Mouse (Mus musculus) lung, embryonic 15.5 days (tissue): ENCODE results near the gene Chchd6. TPM values are rescaled to one million over a fixed set of nuclear protein-coding genes. Genes with fewer than 3 reads are reported as not detected.

Experiments used
- ATAC-seq: fragments of 200-750 bp; cut with Nextera tagmentation; 2 replicates; pipeline ENCODE4 v1.8.0; 2017; ENCODE audit warnings: moderate number of reproducible peaks, borderline replicate concordance; ENCODE audit not compliant: low FRiP score, low TSS enrichment; ENCODE audit errors: extremely low read depth
- H3K27ac ChIP-seq: fragments of 300-500 bp; sonication (generic); 2 replicates; pipeline ENCODE4 v1.5.1; 2015; ENCODE audit warnings: moderate library complexity, mild to moderate bottlenecking, inconsistent platforms
- H3K27me3 ChIP-seq: fragments of 300-500 bp; sonication (generic); 2 replicates; pipeline ENCODE4 v1.6.1; 2015; ENCODE audit warnings: inconsistent platforms
- H3K36me3 ChIP-seq: fragments of 300-500 bp; sonication (generic); 2 replicates; pipeline ENCODE4 v1.6.1; 2015; ENCODE audit warnings: inconsistent platforms
- H3K4me1 ChIP-seq: fragments of 300-500 bp; sonication (generic); 2 replicates; pipeline ENCODE4 v1.6.1; 2015; ENCODE audit warnings: inconsistent platforms
- H3K4me2 ChIP-seq: fragments of 300-500 bp; sonication (generic); 2 replicates; pipeline ENCODE4 v1.6.1; 2015; ENCODE audit warnings: inconsistent platforms, mild to moderate bottlenecking, moderate library complexity
- H3K4me3 ChIP-seq: fragments of 300-500 bp; sonication (generic); 2 replicates; pipeline ENCODE4 v1.5.1; 2015; ENCODE audit warnings: mild to moderate bottlenecking, inconsistent platforms
- H3K9ac ChIP-seq: fragments of 300-500 bp; sonication (generic); 2 replicates; pipeline ENCODE4 v1.6.1; 2015; ENCODE audit warnings: inconsistent platforms
- H3K9me3 ChIP-seq: fragments of 300-500 bp; sonication (generic); 2 replicates; pipeline ENCODE4 v1.6.1; 2016; ENCODE audit warnings: inconsistent platforms
- whole genome bisulfite sequencing: fragments of 180-500 bp; shearing (Covaris S2); methylation state at CpG from one replicate; pipeline ENCODE4 v1.1.7; 2015; 5-methylcytosine and 5-hydroxymethylcytosine counted together
- polyA plus RNA-seq: library from polyadenylated mRNA; unstranded; fragments of >200 nt; fragmentation: Nextera tagmentation; extraction: Ambion mirVana; gene quantifications from 2 replicates; pipeline ENCODE4 v1.2.1, GENCODE M21; 2015

The Chchd6 gene
- polyA plus RNA-seq, 1 experiment from 2014 or later: 60.8 TPM

GRCm38 (mm10) chr6:89408259-89408658 is 187.2 kb downstream of the Chchd6 start:
- Histone ChIP-seq H3K36me3 (no peaks in the 10 kb centered on the region), H3K4me1 (0 out of 2 replicates have a peak, but pooled peaks cover 10% of the 10 kb centered on the region), H3K27ac (no peak overlapping the region), H3K9ac (no peak overlapping the region), H3K27me3 (no peaks in the 10 kb centered on the region), H3K9me3 (no peaks in the 10 kb centered on the region), H3K4me2 (no peak overlapping the region), H3K4me3 (no peak overlapping the region)
- WGBS: 60% methylated on average over 5 of the region's 5 CpGs
- no peak for ATAC-seq

- ATAC-seq: no peak
- Histone ChIP-seq H3K9ac (no peak overlapping the region), H3K4me2 (no peak overlapping the region), H3K4me3 (no peak overlapping the region), H3K36me3 (no peaks in the 10 kb centered on the region), H3K27me3 (no peaks in the 10 kb centered on the region), H3K9me3 (no peaks in the 10 kb centered on the region), H3K27ac (no peak overlapping the region), H3K4me1 (0 out of 2 replicates have a peak, but pooled peaks cover 5% of the 10 kb centered on the region)
- WGBS: 78% methylated on average over 3 of the region's 3 CpGs
Measured at GRCm38 (mm10) chr6:89407247-89407889, 188.1 kb downstream of the Chchd6 start.

- ATAC-seq: no peak
- H3K9me3 ChIP-seq: no peaks in the 10 kb centered on the region
- H3K4me3 ChIP-seq: no peak overlapping the region
- no peaks in the 10 kb centered on the region for H3K27me3 ChIP-seq
- H3K36me3 ChIP-seq: no peaks in the 10 kb centered on the region
- 0 out of 2 replicates have a peak, but pooled peaks cover 5% of the 10 kb centered on the region for H3K4me1 ChIP-seq
- 83% methylated on average over 2 of the region's 2 CpGs for WGBS
- H3K4me2 ChIP-seq: no peak overlapping the region
- no peak overlapping the region for H3K27ac ChIP-seq
- H3K9ac ChIP-seq: no peak overlapping the region
Measured at GRCm38 (mm10) chr6:89404964-89405363, 190.5 kb downstream of the Chchd6 start.

GRCm38 (mm10) chr6:89403257-89404225 is 191.9 kb downstream of the Chchd6 start:
- H3K27me3 ChIP-seq: no peaks in the 10 kb centered on the region
- ATAC-seq: no peak
- H3K4me1 ChIP-seq: no peaks in the 10 kb centered on the region
- no peak overlapping the region for H3K4me3 ChIP-seq
- WGBS: 64% methylated on average over 2 of the region's 2 CpGs
- H3K9me3 ChIP-seq: no peaks in the 10 kb centered on the region
- no peak overlapping the region for H3K27ac ChIP-seq
- H3K9ac ChIP-seq: no peak overlapping the region
- H3K4me2 ChIP-seq: no peak overlapping the region
- H3K36me3 ChIP-seq: no peaks in the 10 kb centered on the region

- no peaks in the 10 kb centered on the region for H3K4me1 ChIP-seq
Measured at GRCm38 (mm10) chr6:89402406-89402805, 193.0 kb downstream of the Chchd6 start.

GRCm38 (mm10) chr6:89399564-89399963 is 195.9 kb downstream of the Chchd6 start:
- no peaks in the 10 kb centered on the region for H3K4me1 ChIP-seq
- H3K27me3 ChIP-seq: no peaks in the 10 kb centered on the region
- no peaks in the 10 kb centered on the region for H3K9me3 ChIP-seq
- ATAC-seq: no peak
- H3K4me3 ChIP-seq: no peak overlapping the region
- no peak overlapping the region for H3K27ac ChIP-seq
- H3K9ac ChIP-seq: no peak overlapping the region
- H3K4me2 ChIP-seq: no peak overlapping the region
- H3K36me3 ChIP-seq: no peaks in the 10 kb centered on the region
- WGBS: 85% methylated on average over 1 of the region's 1 CpGs

More at GRCm38 (mm10) chr6:89402406-89402805, 193.0 kb downstream of the Chchd6 start:
- WGBS: 84% methylated on average over 2 of the region's 2 CpGs
- Histone ChIP-seq H3K4me2 (no peak overlapping the region), H3K9ac (no peak overlapping the region), H3K27ac (no peak overlapping the region), H3K4me3 (no peak overlapping the region), H3K36me3 (no peaks in the 10 kb centered on the region), H3K27me3 (no peaks in the 10 kb centered on the region), H3K9me3 (no peaks in the 10 kb centered on the region)
- ATAC-seq: no peak

- Histone ChIP-seq H3K4me2 (no peak overlapping the region), H3K27ac (no peak overlapping the region), H3K4me3 (no peak overlapping the region), H3K9me3 (no peaks in the 10 kb centered on the region), H3K36me3 (no peaks in the 10 kb centered on the region), H3K27me3 (no peaks in the 10 kb centered on the region), H3K4me1 (no peaks in the 10 kb centered on the region), H3K9ac (no peak overlapping the region)
- no peak for ATAC-seq
- WGBS: 75% methylated on average over 4 of the region's 4 CpGs
Measured at GRCm38 (mm10) chr6:89397919-89398318, 197.5 kb downstream of the Chchd6 start.

GRCm38 (mm10) chr6:89393820-89394219 is 201.6 kb downstream of the Chchd6 start:
- no peak for ATAC-seq
- WGBS: 67% methylated on average over 2 of the region's 2 CpGs
- no peak overlapping the region for H3K9ac ChIP-seq
- H3K36me3 ChIP-seq: no peaks in the 10 kb centered on the region
- no peaks in the 10 kb centered on the region for H3K27me3 ChIP-seq
- no peaks in the 10 kb centered on the region for H3K4me1 ChIP-seq
- H3K27ac ChIP-seq: no peak overlapping the region
- no peak overlapping the region for H3K4me2 ChIP-seq
- H3K9me3 ChIP-seq: no peaks in the 10 kb centered on the region
- H3K4me3 ChIP-seq: no peak overlapping the region

GRCm38 (mm10) chr6:89392213-89392612 is 203.2 kb downstream of the Chchd6 start:
- Histone ChIP-seq H3K4me2 (no peak overlapping the region), H3K9ac (no peak overlapping the region), H3K27ac (no peak overlapping the region), H3K4me1 (no peaks in the 10 kb centered on the region), H3K4me3 (no peak overlapping the region), H3K27me3 (no peaks in the 10 kb centered on the region), H3K36me3 (no peaks in the 10 kb centered on the region), H3K9me3 (no peaks in the 10 kb centered on the region)
- no peak for ATAC-seq
- 82% methylated on average over 2 of the region's 2 CpGs for WGBS

GRCm38 (mm10) chr6:89389771-89390170 is 205.7 kb downstream of the Chchd6 start:
- WGBS: 75% methylated on average over 7 of the region's 7 CpGs
- Histone ChIP-seq H3K27ac (no peak overlapping the region), H3K4me2 (no peak overlapping the region), H3K9me3 (no peaks in the 10 kb centered on the region), H3K36me3 (no peaks in the 10 kb centered on the region), H3K4me1 (no peaks in the 10 kb centered on the region), H3K27me3 (no peaks in the 10 kb centered on the region), H3K4me3 (no peak overlapping the region), H3K9ac (no peak overlapping the region)
- ATAC-seq: no peak

GRCm38 (mm10) chr6:89386956-89387355 is 208.5 kb downstream of the Chchd6 start:
- 63% methylated on average over 1 of the region's 1 CpGs for WGBS
- Histone ChIP-seq H3K9ac (no peak overlapping the region), H3K4me2 (no peak overlapping the region), H3K27me3 (no peaks in the 10 kb centered on the region), H3K36me3 (no peaks in the 10 kb centered on the region), H3K27ac (no peak overlapping the region), H3K4me1 (no peaks in the 10 kb centered on the region), H3K9me3 (no peaks in the 10 kb centered on the region), H3K4me3 (no peak overlapping the region)
- no peak for ATAC-seq

GRCm38 (mm10) chr6:89384699-89385098 is 210.8 kb downstream of the Chchd6 start:
- Histone ChIP-seq H3K4me2 (no peak overlapping the region), H3K27ac (no peak overlapping the region), H3K4me1 (no peaks in the 10 kb centered on the region), H3K4me3 (no peak overlapping the region), H3K9me3 (no peaks in the 10 kb centered on the region), H3K36me3 (no peaks in the 10 kb centered on the region), H3K9ac (no peak overlapping the region), H3K27me3 (no peaks in the 10 kb centered on the region)
- 91% methylated on average over 2 of the region's 2 CpGs for WGBS
- no peak for ATAC-seq
